Mouse (Mus musculus): ENCODE data around the gene Ampd1. TPM values are rescaled to one million over a fixed set of nuclear protein-coding genes. Genes with fewer than 3 reads are reported as not detected.

Ampd1 gene
- total and polyA plus RNA-seq, 3 experiments = 0.08 to 0.18 TPM; not detected in 1

- no peak for TF ChIP-seq ZNF384 (IDR thresholded peaks at IDR 0.05; ENCODE audit: low read depth, low read length)
- peak; percentile 79 for TF ChIP-seq TBP (IDR thresholded peaks at IDR 0.05; ENCODE audit: low read depth, low read length)
- peak; percentile 72 for TF ChIP-seq TAL1 (IDR thresholded peaks at IDR 0.05; ENCODE audit: low read length)
- no peak for TF ChIP-seq NELFE (IDR thresholded peaks at IDR 0.05; ENCODE audit: low read depth, low read length)
- peak; percentile 64; the same call in 1 of the 2 replicates for TF ChIP-seq ETS1 (IDR thresholded peaks at IDR 0.05; ENCODE audit: low read depth, low read length)
- TF ChIP-seq TCF12 (IDR thresholded peaks at IDR 0.05; ENCODE audit: low read depth, low read length) = peak; percentile 38; the same call in 1 of the 2 replicates
- peak; percentile 36; the same call in 1 of the 2 replicates for TF ChIP-seq ELF1 (IDR thresholded peaks at IDR 0.05; ENCODE audit: low read depth, low read length)
- no peak for TF ChIP-seq CTCF (IDR thresholded peaks at IDR 0.05 in 2 of 3, conservative IDR thresholded peaks at IDR 0.05 in 1 of 3; ENCODE audit: control insufficient read depth in 1 of 3, insufficient read depth in 1 of 3, low read depth in 2 of 3, low read length in 3 of 3, poor library complexity in 1 of 3, severe bottlenecking in 1 of 3)
- TF ChIP-seq CHD1 (IDR thresholded peaks at IDR 0.05; ENCODE audit: low read depth, low read length) = no peak
- TF ChIP-seq POLR2AphosphoS5 (IDR thresholded peaks at IDR 0.05; ENCODE audit: borderline replicate concordance, low read depth, low read length) = no peak
- no peak for TF ChIP-seq MEF2A (IDR thresholded peaks at IDR 0.05; ENCODE audit: extremely low read depth, insufficient replicate concordance, low read depth, low read length, poor library complexity, severe bottlenecking)
- TF ChIP-seq MXI1 (IDR thresholded peaks at IDR 0.05; ENCODE audit: low read depth, low read length) = no peak
- TF ChIP-seq MYB (IDR thresholded peaks at IDR 0.05; ENCODE audit: low read depth, low read length) = no peak
- no peak for TF ChIP-seq GABPA (IDR thresholded peaks at IDR 0.05; ENCODE audit: low read depth, low read length)
- peak; percentile 67 for TF ChIP-seq SIN3A (IDR thresholded peaks at IDR 0.05; ENCODE audit: low read length)
- peak; percentile 62 to 68 for TF ChIP-seq EP300 (IDR thresholded peaks at IDR 0.05; ENCODE audit: low read depth in 1 of 2, low read length in 2 of 2)
- peak; percentile 10; the same call in 1 of the 2 replicates for TF ChIP-seq GATA1 (IDR thresholded peaks at IDR 0.05; ENCODE audit: low read depth, low read length)
- no peak for TF ChIP-seq USF1 (IDR thresholded peaks at IDR 0.05; ENCODE audit: low read depth, low read length)
- no peak for TF ChIP-seq POLR2AphosphoS2 (IDR thresholded peaks at IDR 0.05; ENCODE audit: low read length)
- TF ChIP-seq RCOR1 (IDR thresholded peaks at IDR 0.05; ENCODE audit: low read depth, low read length) = peak; percentile 54
- TF ChIP-seq POLR2A (IDR thresholded peaks at IDR 0.05; ENCODE audit: control insufficient read depth in 1 of 2, insufficient read depth in 1 of 2, low read depth in 1 of 2, low read length in 2 of 2, poor library complexity in 1 of 2) = no peak
- no peak for TF ChIP-seq NRF1 (IDR thresholded peaks at IDR 0.05; ENCODE audit: insufficient read depth, low read depth, low read length, poor library complexity, severe bottlenecking)
- no peaks in the 10 kb centered on the region for H3K9me3 ChIP-seq (replicated peaks; ENCODE audit: insufficient read depth, low read length)
- H3K27ac ChIP-seq (ENCODE audit: control insufficient read depth, low read depth, low read length) = peak overlapping the region; percentile 30
- DNase-seq (ENCODE audit: low read depth, low spot score) = peak; percentile 89
- peaks cover 9 to 19% of the 10 kb centered on the region in 2 experiments for H3K4me1 ChIP-seq (ENCODE audit: control insufficient read depth in 1 of 2, insufficient read depth in 2 of 2, low read length in 2 of 2)
- H3K4me3 ChIP-seq (ENCODE audit: control insufficient read depth in 1 of 2, insufficient read depth in 1 of 2, low read depth in 2 of 2, low read length in 2 of 2) = peak overlapping the region; percentile 1 to 8; a peak in 3 of 4 replicates
- no peaks in the 10 kb centered on the region for H3K27me3 ChIP-seq (ENCODE audit: control insufficient read depth in 1 of 2, insufficient read depth in 2 of 2, low read length in 2 of 2)
- H3K9ac ChIP-seq (ENCODE audit: control insufficient read depth, low read depth, low read length, poor library complexity, severe bottlenecking) = peak overlapping the region; percentile 0; the same call in 1 of the 2 replicates
- peaks cover 0 to 17% of the 10 kb centered on the region in 2 experiments; a peak in 3 of 4 replicates for H3K36me3 ChIP-seq (ENCODE audit: control insufficient read depth in 1 of 2, insufficient read depth in 2 of 2, low read length in 2 of 2)
- H3K79me2 ChIP-seq (ENCODE audit: control insufficient read depth, insufficient read depth, low read length, poor library complexity) = no peaks in the 10 kb centered on the region
These were observed 56.5 kb downstream of the Ampd1 start for GRCm38 (mm10) chr3:103130236-103130751.
